Mouse (Mus musculus) spleen, adult 18-20 months (tissue): Measurements from ENCODE around the gene Gm14226.
"Not testable (repeated sequence)": the region's sequence is repeated elsewhere in the genome, so short reads cannot be mapped to it uniquely, and the experiment has no call there.

Experiments
- DNase-seq, 2 experiments: peaks; one replicate each; pipeline ENCODE4 v3.0.0; 2022; ENCODE audit warnings: mixed read lengths in 2 of 2

Gm14226 gene

GRCm38 (mm10) chr2:155018251-155018755 lies at the start of gene Gm14226:
Gene Gm14226 (plus strand): TSS chr2:155018266.
- DNase-seq: peak in 1 of 2 experiments; percentile 3

- DNase-seq: not testable (repeated sequence)
Observed at GRCm38 (mm10) chr2:154969740-154970397, 48.2 kb upstream of the Gm14226 start.

GRCm38 (mm10) chr2:154971919-154972692 lies 46.0 kb upstream of the Gm14226 start:
- DNase-seq: no peak

GRCm38 (mm10) chr2:154972981-154973380 lies 45.1 kb upstream of the Gm14226 start:
- no peak for DNase-seq

GRCm38 (mm10) chr2:154986609-154987008 lies 31.5 kb upstream of the Gm14226 start:
- DNase-seq: no peak

- DNase-seq: no peak
Observed at GRCm38 (mm10) chr2:154991411-154991810, 26.7 kb upstream of the Gm14226 start.

- no peak for DNase-seq
Observed at GRCm38 (mm10) chr2:154992083-154992482, 26.0 kb upstream of the Gm14226 start.

- no peak for DNase-seq
Observed at GRCm38 (mm10) chr2:155005491-155005890, 12.6 kb upstream of the Gm14226 start.

- no peak for DNase-seq
Observed at GRCm38 (mm10) chr2:155011086-155011656, 6.9 kb upstream of the Gm14226 start.

GRCm38 (mm10) chr2:155012991-155013390 lies 5.1 kb upstream of the Gm14226 start:
- DNase-seq: no peak

- DNase-seq: not testable (repeated sequence)
Observed at GRCm38 (mm10) chr2:155016751-155017150, 1.3 kb upstream of the Gm14226 start.

GRCm38 (mm10) chr2:155018762-155019641 lies 936 bp downstream of the Gm14226 start:
- peak; percentile 42 to 56 for DNase-seq

- peak; percentile 60 to 82 for DNase-seq
Observed at GRCm38 (mm10) chr2:155019673-155020072, 1.6 kb downstream of the Gm14226 start.

GRCm38 (mm10) chr2:155020247-155020826 lies 2.3 kb downstream of the Gm14226 start:
- not testable (repeated sequence) for DNase-seq

- no peak for DNase-seq
Observed at GRCm38 (mm10) chr2:155030831-155031230, 12.8 kb downstream of the Gm14226 start.

- DNase-seq: no peak
Observed at GRCm38 (mm10) chr2:155032938-155033710, 15.1 kb downstream of the Gm14226 start.

- no peak for DNase-seq
Observed at GRCm38 (mm10) chr2:155039956-155040355, 21.9 kb downstream of the Gm14226 start.

GRCm38 (mm10) chr2:155044542-155044941 lies 26.5 kb downstream of the Gm14226 start:
- no peak for DNase-seq

- no peak for DNase-seq
Observed at GRCm38 (mm10) chr2:155045075-155045474, 27.0 kb downstream of the Gm14226 start.

- DNase-seq: no peak
Observed at GRCm38 (mm10) chr2:155046803-155047202, 28.7 kb downstream of the Gm14226 start.

GRCm38 (mm10) chr2:155047452-155048178 lies 29.5 kb downstream of the Gm14226 start:
- DNase-seq: no peak
